Mouse (Mus musculus): Measurements from ENCODE around the gene Znhit1.

DNA sequence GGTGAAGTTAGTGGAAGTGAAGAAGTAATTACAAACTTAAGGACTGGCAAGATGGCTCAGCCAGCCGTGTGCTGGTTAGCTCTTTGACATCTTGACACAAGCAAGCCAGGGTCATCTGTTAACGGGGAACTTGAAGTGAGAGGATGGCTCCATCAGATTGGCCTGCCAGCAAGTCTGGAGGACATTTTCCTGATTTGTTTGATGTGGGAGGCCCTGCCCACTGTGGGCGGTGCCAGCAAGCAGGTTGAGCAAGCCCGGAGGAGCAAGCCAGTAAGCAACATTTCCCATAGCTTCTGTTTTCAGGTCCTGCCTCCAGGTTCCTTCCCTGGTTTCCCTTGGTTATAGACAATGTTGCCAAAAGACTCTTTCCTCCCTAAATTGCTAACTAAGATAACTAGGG, 32.2 kb downstream of the Znhit1 start:
- TF ChIP-seq POLR2A (IDR thresholded peaks at IDR 0.05; ENCODE audit: low read depth, low read length) (no peak), CTCF (IDR thresholded peaks at IDR 0.05; ENCODE audit: extremely low read depth, insufficient read depth, insufficient read length, insufficient replicate concordance) (no peak)
